Mouse (Mus musculus) embryonic fibroblast, embryonic 13.5 days (primary cell): ENCODE measurements around the gene Stpg2. TPM values are rescaled to one million over a fixed set of nuclear protein-coding genes. Genes with fewer than 3 reads are reported as not detected.
"Not testable (repeated sequence)": the region's sequence is repeated elsewhere in the genome, so short reads cannot be mapped to it uniquely, and the experiment has no call there.

Experiments used
- H3K27ac ChIP-seq: 2 replicates; pipeline ENCODE4 v1.5.1; 2012; ENCODE audit warnings: low read length, control low read depth, inconsistent platforms; ENCODE audit not compliant: insufficient read depth
- H3K4me1 ChIP-seq: 2 replicates; pipeline ENCODE4 v1.6.1; 2011; ENCODE audit warnings: low read length; ENCODE audit not compliant: control insufficient read depth, insufficient read depth
- H3K4me3 ChIP-seq: 2 replicates; pipeline ENCODE4 v1.5.1; 2011; ENCODE audit warnings: mild to moderate bottlenecking, control low read depth, low read length; ENCODE audit not compliant: insufficient read depth
- CTCF ChIP-seq: IDR thresholded peaks from 2 replicates; pipeline ENCODE4 v1.5.1; 2011; ENCODE audit warnings: mild to moderate bottlenecking, control low read depth, low read length, moderate library complexity, borderline replicate concordance; ENCODE audit not compliant: insufficient read depth
- POLR2A ChIP-seq: IDR thresholded peaks from 2 replicates; pipeline ENCODE4 v1.6.1; 2011; ENCODE audit warnings: low read depth, mild to moderate bottlenecking, control low read depth, low read length, moderate library complexity
- polyA plus RNA-seq: library from polyadenylated mRNA; stranded (reverse); fragments of >200 nt; gene quantifications from 2 replicates; pipeline ENCODE4 v1.2.4, GENCODE M21; 2011; ENCODE audit warnings: low read depth; ENCODE audit not compliant: missing spikeins, insufficient read length

Stpg2 gene
- polyA plus RNA-seq, 1 experiment: not detected

- Histone ChIP-seq H3K4me1 (no peaks in the 10 kb centered on the region), H3K4me3 (no peak overlapping the region), H3K27ac (no peak overlapping the region)
- TF ChIP-seq POLR2A: no peak
- no peak for TF ChIP-seq CTCF
Measured at GRCm38 (mm10) chr3:139614641-139615040, 409.1 kb downstream of the Stpg2 start.

- TF ChIP-seq POLR2A: no peak
- no peak for TF ChIP-seq CTCF
- Histone ChIP-seq H3K4me1 (no peaks in the 10 kb centered on the region), H3K4me3 (no peak overlapping the region), H3K27ac (no peak overlapping the region)
Measured at GRCm38 (mm10) chr3:139615791-139616190, 410.3 kb downstream of the Stpg2 start.

GRCm38 (mm10) chr3:139637887-139638286, 432.4 kb downstream of the Stpg2 start:
- no peak overlapping the region for H3K4me3 ChIP-seq
- H3K27ac ChIP-seq: no peak overlapping the region
- no peaks in the 10 kb centered on the region for H3K4me1 ChIP-seq
- TF ChIP-seq POLR2A (no peak), CTCF (no peak)

DNA sequence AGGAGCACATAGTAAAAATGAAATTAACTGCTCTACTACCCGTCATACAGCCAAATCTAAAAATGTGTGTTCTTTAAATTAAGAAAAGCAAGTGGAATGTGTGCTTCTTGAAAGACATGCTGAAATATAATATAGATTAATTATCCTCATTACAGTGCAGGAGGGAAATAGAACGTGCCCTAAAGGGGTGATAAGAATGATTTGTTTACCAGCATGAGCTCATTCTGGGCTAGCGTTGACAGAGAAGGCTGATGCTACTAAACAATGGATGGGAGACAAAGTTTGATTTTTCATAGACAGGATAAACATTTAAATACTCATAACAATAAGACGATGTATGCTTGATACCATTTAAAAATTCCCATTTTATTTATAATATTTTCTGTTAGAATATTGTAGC, 446.0 kb downstream of the Stpg2 start:
- TF ChIP-seq POLR2A (no peak), CTCF (no peak)
- Histone ChIP-seq H3K27ac (no peak overlapping the region), H3K4me3 (no peak overlapping the region), H3K4me1 (no peaks in the 10 kb centered on the region)

GRCm38 (mm10) chr3:139659416-139659815, 453.9 kb downstream of the Stpg2 start:
- H3K27ac ChIP-seq: no peak overlapping the region
- no peak overlapping the region for H3K4me3 ChIP-seq
- TF ChIP-seq POLR2A (no peak), CTCF (no peak)
- H3K4me1 ChIP-seq: no peaks in the 10 kb centered on the region

DNA sequence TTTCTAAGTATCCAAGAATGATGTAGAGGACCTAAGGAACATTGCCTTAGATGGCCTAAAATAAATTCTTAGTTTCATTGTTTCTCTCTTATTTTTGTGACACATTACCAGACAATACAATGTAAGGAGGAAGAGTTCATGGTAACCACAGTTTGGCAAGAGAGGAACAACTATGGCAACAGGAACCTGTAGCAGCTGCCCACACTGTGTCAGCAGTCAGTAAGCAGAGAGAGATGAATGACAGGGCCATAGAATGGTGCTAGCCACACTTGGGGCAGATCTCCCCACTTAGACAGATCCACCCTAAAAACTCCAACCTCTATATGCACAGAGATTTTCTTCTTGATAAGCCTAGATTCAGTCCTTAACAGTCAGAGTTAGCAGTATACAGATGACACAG, 456.7 kb downstream of the Stpg2 start:
- Histone ChIP-seq H3K4me1 (no peaks in the 10 kb centered on the region), H3K4me3 (no peak overlapping the region)

GRCm38 (mm10) chr3:139663712-139664245, 458.3 kb downstream of the Stpg2 start:
- no peak for TF ChIP-seq POLR2A
- TF ChIP-seq CTCF: no peak
- Histone ChIP-seq H3K4me3 (no peak overlapping the region), H3K27ac (no peak overlapping the region), H3K4me1 (no peaks in the 10 kb centered on the region)

More for the DNA sequence above, 456.7 kb downstream of the Stpg2 start:
- no peak for TF ChIP-seq CTCF
- no peak for TF ChIP-seq POLR2A
- no peak overlapping the region for H3K27ac ChIP-seq

- Histone ChIP-seq H3K4me1 (no peaks in the 10 kb centered on the region), H3K27ac (no peak overlapping the region), H3K4me3 (no peak overlapping the region)
- no peak for TF ChIP-seq CTCF
- TF ChIP-seq POLR2A: no peak
Measured at GRCm38 (mm10) chr3:139665047-139665446, 459.6 kb downstream of the Stpg2 start.

GRCm38 (mm10) chr3:139676192-139676591, 470.7 kb downstream of the Stpg2 start:
- no peak for TF ChIP-seq POLR2A
- no peak for TF ChIP-seq CTCF
- H3K27ac ChIP-seq: no peak overlapping the region
- no peak overlapping the region for H3K4me3 ChIP-seq
- no peaks in the 10 kb centered on the region for H3K4me1 ChIP-seq

DNA sequence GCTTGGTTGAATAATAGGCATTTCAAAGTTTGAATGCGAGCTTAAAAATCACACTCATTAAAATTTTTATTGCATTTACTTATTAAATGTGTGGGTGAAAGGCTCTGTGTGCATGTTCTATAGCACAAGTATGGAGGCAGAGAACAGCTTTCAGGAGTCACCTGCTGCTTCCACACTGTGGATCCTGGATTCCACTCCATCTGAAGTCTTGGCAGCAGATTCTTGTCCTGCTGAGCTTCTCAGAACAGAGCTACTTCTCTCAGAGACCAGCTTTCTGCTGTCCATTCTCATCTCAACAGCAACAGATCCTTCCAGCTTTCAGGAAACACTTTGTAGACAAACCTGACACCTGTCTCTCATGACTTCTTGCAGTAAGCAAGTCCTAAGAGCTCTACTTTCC, 471.2 kb downstream of the Stpg2 start:
- no peak overlapping the region for H3K4me3 ChIP-seq
- H3K27ac ChIP-seq: no peak overlapping the region
- TF ChIP-seq POLR2A: no peak
- no peak for TF ChIP-seq CTCF
- H3K4me1 ChIP-seq: no peaks in the 10 kb centered on the region

- not testable (repeated sequence) for H3K4me1 ChIP-seq, H3K4me3 ChIP-seq, H3K27ac ChIP-seq
Measured at GRCm38 (mm10) chr3:139704238-139704637, 498.7 kb downstream of the Stpg2 start.

GRCm38 (mm10) chr3:139707396-139707795, 501.9 kb downstream of the Stpg2 start:
- not testable (repeated sequence) for H3K4me1 ChIP-seq, H3K27ac ChIP-seq, H3K4me3 ChIP-seq
